In the genomic region with DNA sequence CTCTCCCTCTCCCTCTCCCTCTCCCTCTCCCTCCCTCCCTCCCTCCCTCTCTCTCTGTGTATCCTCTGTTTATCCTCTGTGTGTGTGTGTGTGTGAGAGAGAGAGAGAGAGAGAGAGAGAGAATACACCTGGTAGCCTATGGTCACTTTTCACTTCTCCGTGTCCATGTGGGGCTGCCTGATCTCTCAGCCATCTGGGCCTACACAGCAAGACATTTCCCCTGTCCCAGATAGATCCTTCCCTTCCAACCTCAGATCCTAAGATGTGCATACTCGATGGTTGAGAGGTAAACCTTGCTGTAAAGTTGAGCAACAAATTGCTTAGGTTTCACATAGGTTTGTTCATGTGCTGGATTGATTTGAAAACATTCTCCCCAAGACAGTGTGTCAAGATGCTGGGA, we compare ENCODE assay signal across 14 mouse cellular contexts.
DNase-seq lines count a peak whose midpoint lies in the region.
"Had no signal": no experiment of that assay in that cellular context is flagged by ENCODE, and none has a peak within 500 bp of the region (broad histone marks: within the 10 kb centered on the region; RNA-seq: fewer than 3 reads in every experiment).

No protein-coding gene starts in this region.

- DNase-seq in cerebellum, adult 11-12 months: peak; percentile 69
- DNase-seq in cerebellum, adult 11 months: no peak
- peak; percentile 33 for DNase-seq in heart, adult 11 months
- DNase-seq in heart, postnatal 36 days: no peak
- peak; percentile 73 for DNase-seq in cerebellum, adult 9-10 months
- DNase-seq in layer of hippocampus, postnatal 25 days (ENCODE audit: extremely low spot score in 1 of 2, low spot score in 1 of 2): no peak
- no peak for DNase-seq in lung, postnatal 36 days
- DNase-seq: adrenal gland, adult 8-10 months; adrenal gland, postnatal 25 days; forebrain, postnatal 0 days; gastrocnemius, adult 2 months; gastrocnemius, postnatal 14 days; heart, adult 18-20 months; kidney, adult 18-20 months had no signal

- intact Hi-C loops in heart, postnatal 36 days (cut with DNase I): no loop called here

Comparison
In these comparisons a context has a peak if more than half of its experiments do, and no peak if none do; other contexts are left out.
1. DNase-seq: peak in cerebellum, adult 11-12 months (single experiment), heart, adult 11 months (single experiment) and cerebellum, adult 9-10 months (single experiment); none in cerebellum, adult 11 months (single experiment), heart, postnatal 36 days (0 of 2), layer of hippocampus, postnatal 25 days (0 of 2) and lung, postnatal 36 days (single experiment).